Mouse (Mus musculus) intestine, embryonic 15.5 days (tissue): ENCODE measurements at regions not wholly inside any gene's neighbourhood (a gene's known extent, or its start where the extent isn't known, plus 50 kb on each side); places are given as distances from the start of the nearest gene placed in this dataset.

Source experiments
- ATAC-seq: fragments of 200-750 bp; cut with Nextera tagmentation; 2 replicates; pipeline ENCODE4 v1.8.0; 2017; ENCODE audit warnings: moderate TSS enrichment, moderate library complexity
- H3K27ac ChIP-seq: fragments of 300-500 bp; sonication (generic); 2 replicates; pipeline ENCODE4 v1.5.1; 2015; ENCODE audit warnings: mild to moderate bottlenecking, inconsistent platforms
- H3K27me3 ChIP-seq: fragments of 300-500 bp; sonication (generic); replicated peaks from 2 replicates; pipeline ENCODE4 v1.6.1; 2015; ENCODE audit warnings: inconsistent platforms
- H3K36me3 ChIP-seq: fragments of 300-500 bp; sonication (generic); 2 replicates; pipeline ENCODE4 v1.6.1; 2015; ENCODE audit warnings: inconsistent platforms
- H3K4me1 ChIP-seq: fragments of 300-500 bp; sonication (generic); replicated peaks from 2 replicates; pipeline ENCODE4 v1.6.1; 2015; ENCODE audit warnings: inconsistent platforms
- H3K4me2 ChIP-seq: fragments of 300-500 bp; sonication (generic); replicated peaks from 2 replicates; pipeline ENCODE4 v1.6.1; 2015; ENCODE audit warnings: mild to moderate bottlenecking, inconsistent platforms
- H3K4me3 ChIP-seq: fragments of 300-500 bp; sonication (generic); replicated peaks from 2 replicates; pipeline ENCODE4 v1.5.1; 2015; ENCODE audit warnings: inconsistent platforms
- H3K9ac ChIP-seq: fragments of 300-500 bp; sonication (generic); 2 replicates; pipeline ENCODE4 v1.6.1; 2015; ENCODE audit warnings: inconsistent platforms
- H3K9me3 ChIP-seq: fragments of 300-500 bp; sonication (generic); 2 replicates; pipeline ENCODE4 v1.6.1; 2016; ENCODE audit warnings: inconsistent platforms
- WGBS: fragments of 180-500 bp; shearing (Covaris S2); methylation state at CpG from one replicate; pipeline ENCODE4 v1.1.7; 2015; 5-methylcytosine and 5-hydroxymethylcytosine counted together

GRCm38 (mm10) chr3:154440899-154441298 is 110.4 kb upstream of the Lhx8 start:
- Histone ChIP-seq H3K9me3 (no peaks in the 10 kb centered on the region), H3K9ac (no peak overlapping the region), H3K4me3 (no peak overlapping the region), H3K36me3 (no peaks in the 10 kb centered on the region), H3K27me3 (no peaks in the 10 kb centered on the region), H3K4me1 (no peaks in the 10 kb centered on the region), H3K27ac (no peak overlapping the region), H3K4me2 (no peak overlapping the region)
- no peak for ATAC-seq
- WGBS = 70% methylated on average over 2 of the region's 2 CpGs

- H3K27me3 ChIP-seq = no peaks in the 10 kb centered on the region
Measured at GRCm38 (mm10) chr3:154430856-154431255, 100.4 kb upstream of the Lhx8 start.

GRCm38 (mm10) chr3:154429666-154430065 is 99.2 kb upstream of the Lhx8 start:
- Histone ChIP-seq H3K4me1 (no peaks in the 10 kb centered on the region), H3K27me3 (no peaks in the 10 kb centered on the region), H3K9me3 (no peaks in the 10 kb centered on the region), H3K36me3 (no peaks in the 10 kb centered on the region), H3K4me2 (no peak overlapping the region), H3K27ac (no peak overlapping the region), H3K4me3 (no peak overlapping the region), H3K9ac (no peak overlapping the region)
- no peak for ATAC-seq
- whole genome bisulfite sequencing = 91% methylated on average over 6 of the region's 6 CpGs

More at GRCm38 (mm10) chr3:154430856-154431255, 100.4 kb upstream of the Lhx8 start:
- Histone ChIP-seq H3K4me2 (no peak overlapping the region), H3K9ac (no peak overlapping the region), H3K4me1 (no peaks in the 10 kb centered on the region), H3K36me3 (no peaks in the 10 kb centered on the region), H3K27ac (no peak overlapping the region), H3K9me3 (no peaks in the 10 kb centered on the region), H3K4me3 (no peak overlapping the region)
- WGBS = 86% methylated on average over 7 of the region's 7 CpGs
- ATAC-seq = no peak

GRCm38 (mm10) chr3:154424589-154424988 is 94.1 kb upstream of the Lhx8 start:
- ATAC-seq = no peak

GRCm38 (mm10) chr3:154421461-154421950 is 91.0 kb upstream of the Lhx8 start:
- Histone ChIP-seq H3K4me3 (no peak overlapping the region), H3K27me3 (no peaks in the 10 kb centered on the region), H3K4me1 (no peaks in the 10 kb centered on the region), H3K27ac (no peak overlapping the region), H3K9me3 (no peaks in the 10 kb centered on the region), H3K36me3 (no peaks in the 10 kb centered on the region), H3K4me2 (no peak overlapping the region), H3K9ac (no peak overlapping the region)
- no peak for ATAC-seq
- WGBS = 56% methylated on average over 7 of the region's 7 CpGs

More at GRCm38 (mm10) chr3:154424589-154424988, 94.1 kb upstream of the Lhx8 start:
- 79% methylated on average over 5 of the region's 5 CpGs for WGBS
- no peaks in the 10 kb centered on the region for H3K36me3 ChIP-seq
- no peak overlapping the region for H3K4me3 ChIP-seq
- H3K4me2 ChIP-seq = no peak overlapping the region
- H3K27ac ChIP-seq = no peak overlapping the region
- H3K27me3 ChIP-seq = no peaks in the 10 kb centered on the region
- no peaks in the 10 kb centered on the region for H3K4me1 ChIP-seq
- H3K9me3 ChIP-seq = no peaks in the 10 kb centered on the region
- H3K9ac ChIP-seq = no peak overlapping the region

GRCm38 (mm10) chr3:154418177-154418832 is 87.8 kb upstream of the Lhx8 start:
- H3K27ac ChIP-seq = no peak overlapping the region
- no peak for ATAC-seq

GRCm38 (mm10) chr3:154414358-154414757 is 83.9 kb upstream of the Lhx8 start:
- H3K4me2 ChIP-seq = no peak overlapping the region
- no peak overlapping the region for H3K9ac ChIP-seq
- ATAC-seq = no peak
- no peaks in the 10 kb centered on the region for H3K27me3 ChIP-seq
- H3K36me3 ChIP-seq = no peaks in the 10 kb centered on the region
- no peaks in the 10 kb centered on the region for H3K4me1 ChIP-seq
- H3K4me3 ChIP-seq = no peak overlapping the region
- 77% methylated on average over 3 of the region's 3 CpGs for WGBS
- H3K27ac ChIP-seq = no peak overlapping the region
- H3K9me3 ChIP-seq = no peaks in the 10 kb centered on the region

More at GRCm38 (mm10) chr3:154418177-154418832, 87.8 kb upstream of the Lhx8 start:
- 66% methylated on average over 4 of the region's 4 CpGs for WGBS
- Histone ChIP-seq H3K4me1 (no peaks in the 10 kb centered on the region), H3K9ac (no peak overlapping the region), H3K27me3 (no peaks in the 10 kb centered on the region), H3K4me2 (no peak overlapping the region), H3K9me3 (no peaks in the 10 kb centered on the region), H3K36me3 (no peaks in the 10 kb centered on the region), H3K4me3 (no peak overlapping the region)

- Histone ChIP-seq H3K36me3 (no peaks in the 10 kb centered on the region), H3K9ac (no peak overlapping the region), H3K4me2 (no peak overlapping the region), H3K9me3 (no peaks in the 10 kb centered on the region), H3K27me3 (no peaks in the 10 kb centered on the region), H3K4me1 (no peaks in the 10 kb centered on the region), H3K27ac (no peak overlapping the region), H3K4me3 (no peak overlapping the region)
- 94% methylated on average over 2 of the region's 2 CpGs for WGBS
- no peak for ATAC-seq
Measured at GRCm38 (mm10) chr3:154410292-154410691, 79.8 kb upstream of the Lhx8 start.

GRCm38 (mm10) chr3:154402081-154402480 is 71.6 kb upstream of the Lhx8 start:
- Histone ChIP-seq H3K9ac (no peak overlapping the region), H3K36me3 (no peaks in the 10 kb centered on the region), H3K4me2 (no peak overlapping the region), H3K9me3 (no peaks in the 10 kb centered on the region), H3K27ac (no peak overlapping the region), H3K4me1 (no peaks in the 10 kb centered on the region), H3K27me3 (no peaks in the 10 kb centered on the region), H3K4me3 (no peak overlapping the region)
- no peak for ATAC-seq
- WGBS = 30% methylated on average over 4 of the region's 4 CpGs

GRCm38 (mm10) chr3:154393626-154394025 is 63.2 kb upstream of the Lhx8 start:
- ATAC-seq = no peak
- H3K36me3 ChIP-seq = no peaks in the 10 kb centered on the region
- H3K9ac ChIP-seq = no peak overlapping the region
- no peak overlapping the region for H3K27ac ChIP-seq
- WGBS = 82% methylated on average over 5 of the region's 5 CpGs
- no peak overlapping the region for H3K4me2 ChIP-seq
- no peak overlapping the region for H3K4me3 ChIP-seq
- no peaks in the 10 kb centered on the region for H3K9me3 ChIP-seq
- H3K27me3 ChIP-seq = no peaks in the 10 kb centered on the region
- no peaks in the 10 kb centered on the region for H3K4me1 ChIP-seq

- no peaks in the 10 kb centered on the region for H3K4me1 ChIP-seq
- no peaks in the 10 kb centered on the region for H3K9me3 ChIP-seq
- H3K27ac ChIP-seq = no peak overlapping the region
- no peaks in the 10 kb centered on the region for H3K36me3 ChIP-seq
- 73% methylated on average over 3 of the region's 3 CpGs for WGBS
- no peak overlapping the region for H3K9ac ChIP-seq
- no peak overlapping the region for H3K4me2 ChIP-seq
- ATAC-seq = no peak
- H3K4me3 ChIP-seq = no peak overlapping the region
- no peaks in the 10 kb centered on the region for H3K27me3 ChIP-seq
Measured at GRCm38 (mm10) chr3:154391629-154392028, 61.2 kb upstream of the Lhx8 start.

GRCm38 (mm10) chr3:154388656-154389055 is 58.2 kb upstream of the Lhx8 start:
- Histone ChIP-seq H3K4me2 (no peak overlapping the region), H3K36me3 (no peaks in the 10 kb centered on the region), H3K4me1 (no peaks in the 10 kb centered on the region), H3K27ac (no peak overlapping the region), H3K27me3 (no peaks in the 10 kb centered on the region), H3K9me3 (no peaks in the 10 kb centered on the region), H3K4me3 (no peak overlapping the region), H3K9ac (no peak overlapping the region)
- WGBS = 81% methylated on average over 5 of the region's 5 CpGs
- ATAC-seq = no peak

GRCm38 (mm10) chr3:154387271-154387670 is 56.8 kb upstream of the Lhx8 start:
- no peaks in the 10 kb centered on the region for H3K4me1 ChIP-seq
- WGBS = 76% methylated on average over 1 of the region's 1 CpGs
- no peaks in the 10 kb centered on the region for H3K36me3 ChIP-seq
- H3K9me3 ChIP-seq = no peaks in the 10 kb centered on the region
- no peaks in the 10 kb centered on the region for H3K27me3 ChIP-seq
- no peak overlapping the region for H3K27ac ChIP-seq
- H3K4me2 ChIP-seq = no peak overlapping the region
- no peak for ATAC-seq
- no peak overlapping the region for H3K9ac ChIP-seq
- no peak overlapping the region for H3K4me3 ChIP-seq
